Mouse (Mus musculus) adrenal gland (tissue): ENCODE measurements around the gene Dzip1l.

Experiments used
- intact Hi-C: fragments of 180-260 bp; cut with DNase I; formaldehyde crosslinking; loops from one replicate; pipeline ENCODE4 v1.15.1; 2025

Gene Dzip1l

DNA sequence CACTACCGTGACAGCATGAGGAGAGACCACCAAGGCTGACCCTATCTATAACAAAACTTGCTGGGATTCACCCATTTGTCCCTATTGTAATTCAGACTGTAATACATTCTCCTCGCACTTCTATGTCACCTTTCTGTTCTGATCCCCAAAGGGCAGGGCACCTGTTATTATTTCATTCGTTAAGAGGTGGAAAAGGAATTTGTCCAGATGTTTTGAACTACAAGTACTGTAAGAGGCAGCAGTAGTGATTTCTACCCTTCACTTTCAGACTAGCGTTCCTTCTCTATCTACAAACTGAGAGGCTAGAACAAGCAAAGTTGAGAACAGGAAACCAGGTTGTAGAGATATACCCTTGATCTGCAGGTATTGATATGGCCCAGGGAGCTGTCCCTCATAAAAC, 81.0 kb downstream of the Dzip1l start:
- intact Hi-C loops, result no loop called here

DNA sequence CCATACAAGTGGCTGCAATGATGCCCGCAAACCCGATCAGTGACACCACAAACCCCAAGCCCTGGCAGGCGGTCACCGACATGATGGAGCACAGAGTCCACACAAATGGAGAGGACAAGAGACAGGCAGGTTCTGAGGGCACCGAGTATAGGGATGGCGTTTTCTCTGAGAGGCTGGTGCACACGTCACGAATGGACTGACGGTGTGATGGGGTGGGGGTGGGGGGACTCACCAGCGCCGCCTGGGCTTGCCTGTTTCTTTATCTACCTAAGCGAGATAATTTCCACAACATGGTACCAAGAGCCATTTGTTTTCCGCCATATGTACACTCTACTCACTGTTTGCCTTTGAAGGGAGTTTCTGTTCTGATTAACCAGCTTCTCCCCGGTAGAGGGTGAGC, 87.8 kb downstream of the Dzip1l start, which contains the start of gene Cldn18:
TSS of gene Cldn18 (minus strand) at position 134 of the 400 bp plus-strand sequence.
- intact Hi-C loops, result no loop called here
